Mouse (Mus musculus) fat pad, adult 2 months (tissue): Measurements from ENCODE around the gene Clcf1.

ENCODE experiments used
- DNase-seq: peaks from one replicate; pipeline ENCODE4 v3.0.0-alpha.2; 2011; ENCODE audit warnings: low read depth, low spot score; ENCODE audit errors: extremely low read depth

Clcf1 gene

DNA sequence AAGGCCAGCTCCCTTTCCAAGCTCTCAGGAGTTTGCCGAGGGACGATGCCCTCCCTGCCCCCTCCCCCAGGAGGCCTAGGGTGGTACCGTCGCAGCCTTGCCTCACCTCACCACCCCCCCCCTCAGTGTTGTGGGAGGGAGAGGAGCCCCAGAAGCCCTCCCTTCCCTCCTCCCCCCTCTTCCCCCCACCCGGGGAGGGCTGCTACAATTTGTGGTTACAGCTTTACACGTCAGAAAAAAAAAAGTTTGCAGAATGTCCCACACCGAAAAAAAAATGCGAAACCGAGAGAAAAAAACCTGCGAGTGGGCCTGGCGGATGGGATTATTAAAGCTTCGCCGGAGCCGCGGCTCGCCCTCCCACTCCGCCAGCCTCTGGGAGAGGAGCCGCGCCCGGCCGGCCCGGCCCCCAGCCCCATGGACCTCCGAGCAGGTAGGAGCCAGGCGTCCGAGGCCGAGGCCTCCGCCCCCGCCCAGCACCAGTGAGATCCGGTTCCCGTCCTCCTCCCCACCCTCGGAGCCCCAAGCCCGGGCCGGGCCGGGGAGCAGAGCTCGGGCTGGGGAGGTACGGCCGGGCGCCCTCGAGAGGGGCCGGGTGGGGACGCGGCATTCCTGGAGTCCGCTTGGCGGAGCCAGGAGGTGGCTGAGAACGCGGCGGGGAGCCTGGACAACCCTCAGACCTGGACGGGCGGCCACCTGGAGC is at the start of gene Clcf1, which contains the start of gene AC109138.7:
TSS of gene Clcf1 (plus strand) at position 168 of the 700 bp plus-strand sequence.
TSS of gene AC109138.7 (plus strand) at position 287 of the 700 bp plus-strand sequence.
- no peak for DNase-seq

DNA sequence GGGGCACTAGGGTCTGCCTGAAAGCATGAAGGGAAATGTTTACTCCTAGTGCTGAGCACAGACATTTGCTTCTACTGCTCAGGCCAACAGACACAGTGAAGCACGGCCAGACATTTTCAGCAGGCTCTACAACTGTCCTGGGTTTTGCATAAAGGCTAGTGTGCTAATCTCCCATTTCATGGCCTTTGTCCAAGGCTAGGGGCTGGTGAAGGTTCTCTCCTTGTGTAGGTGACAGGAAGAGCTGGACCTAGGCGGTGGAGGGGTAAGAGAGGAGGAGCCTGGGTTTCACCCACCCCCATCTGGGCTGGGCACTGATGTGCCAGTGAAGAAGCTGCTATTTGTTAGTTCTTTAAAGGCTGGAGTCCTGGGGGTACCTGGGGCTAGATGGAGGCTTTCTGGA is 49.3 kb upstream of the Clcf1 start:
- DNase-seq, result no peak

DNA sequence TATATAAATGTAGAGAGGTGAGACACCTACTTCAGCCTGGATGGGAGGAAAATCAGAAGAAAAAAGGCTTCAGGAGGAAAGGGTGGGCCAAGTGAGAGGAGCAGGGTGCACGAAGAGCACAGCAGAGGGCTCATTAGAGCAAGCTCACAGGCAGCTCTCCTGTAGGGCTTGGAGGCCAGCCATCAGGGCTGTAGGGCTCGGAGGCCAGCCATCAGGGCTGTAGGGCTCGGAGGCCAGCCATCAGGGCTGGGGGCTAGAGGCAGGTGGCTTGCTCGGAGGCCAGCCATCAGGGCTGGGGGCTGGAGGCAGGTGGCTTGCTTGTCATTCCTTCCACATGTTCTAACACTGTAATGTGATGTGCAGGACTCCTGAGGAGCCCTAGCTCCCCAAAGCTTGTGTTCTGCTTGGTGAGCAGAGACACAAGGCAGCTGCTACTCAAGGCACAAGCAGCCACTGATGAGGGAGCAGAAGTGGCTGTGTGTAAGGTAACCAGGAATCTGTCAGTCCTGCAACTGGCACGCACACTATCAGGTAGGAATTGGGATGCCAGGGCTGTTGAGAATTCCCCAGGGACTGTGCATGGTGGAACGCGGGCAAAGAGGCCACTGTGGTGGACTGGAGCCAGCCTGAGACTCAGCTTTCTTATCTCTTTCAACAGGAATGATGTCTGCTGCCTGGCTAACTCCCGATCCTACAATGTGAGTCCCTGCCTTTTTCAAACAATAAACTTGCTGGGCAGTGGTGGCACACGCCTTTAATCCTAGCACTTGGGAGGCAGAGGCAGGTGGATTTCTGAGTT is 47.2 kb upstream of the Clcf1 start:
- DNase-seq, result no peak

DNA sequence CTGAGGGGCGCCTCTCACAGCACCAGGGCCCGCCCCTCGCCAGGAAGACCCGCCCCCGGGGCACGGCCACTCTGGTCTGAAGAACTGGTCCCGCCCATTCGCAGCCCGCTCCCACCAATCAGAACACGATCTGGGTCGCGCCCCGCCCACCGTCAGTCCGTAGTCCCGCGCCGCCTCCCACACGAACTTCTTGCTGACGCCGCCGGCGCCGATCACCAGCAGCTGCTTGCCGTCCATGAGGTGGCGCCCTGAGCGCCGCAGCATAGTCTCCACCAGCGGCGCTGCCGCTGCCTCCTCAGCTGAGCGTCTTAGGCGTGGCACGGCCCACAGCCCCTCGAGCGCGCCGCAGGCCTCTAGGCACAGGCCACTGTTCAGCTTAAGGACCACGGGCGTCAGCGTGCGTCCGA is 44.7 kb upstream of the Clcf1 start:
- DNase-seq, result no peak

DNA sequence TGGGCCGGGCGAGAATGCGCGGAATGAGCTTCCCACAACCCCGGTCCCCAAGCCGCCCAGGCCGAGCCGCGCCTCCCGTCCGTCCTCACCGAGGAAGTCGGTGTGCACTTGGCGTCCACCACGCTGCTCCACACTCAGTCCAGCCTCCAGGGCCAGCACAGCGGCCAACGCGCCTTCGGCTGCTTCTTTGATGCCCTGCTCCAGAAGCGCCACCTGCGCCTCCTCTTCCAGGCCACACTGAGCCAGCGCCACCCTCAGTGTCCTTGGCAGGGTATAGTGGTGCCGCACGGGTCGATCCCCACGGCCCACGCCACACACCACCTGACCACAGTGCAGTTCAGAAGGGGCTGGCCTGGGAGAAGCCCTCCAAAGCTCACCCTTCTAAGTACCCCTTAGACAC is 44.2 kb upstream of the Clcf1 start:
- DNase-seq, result no peak

DNA sequence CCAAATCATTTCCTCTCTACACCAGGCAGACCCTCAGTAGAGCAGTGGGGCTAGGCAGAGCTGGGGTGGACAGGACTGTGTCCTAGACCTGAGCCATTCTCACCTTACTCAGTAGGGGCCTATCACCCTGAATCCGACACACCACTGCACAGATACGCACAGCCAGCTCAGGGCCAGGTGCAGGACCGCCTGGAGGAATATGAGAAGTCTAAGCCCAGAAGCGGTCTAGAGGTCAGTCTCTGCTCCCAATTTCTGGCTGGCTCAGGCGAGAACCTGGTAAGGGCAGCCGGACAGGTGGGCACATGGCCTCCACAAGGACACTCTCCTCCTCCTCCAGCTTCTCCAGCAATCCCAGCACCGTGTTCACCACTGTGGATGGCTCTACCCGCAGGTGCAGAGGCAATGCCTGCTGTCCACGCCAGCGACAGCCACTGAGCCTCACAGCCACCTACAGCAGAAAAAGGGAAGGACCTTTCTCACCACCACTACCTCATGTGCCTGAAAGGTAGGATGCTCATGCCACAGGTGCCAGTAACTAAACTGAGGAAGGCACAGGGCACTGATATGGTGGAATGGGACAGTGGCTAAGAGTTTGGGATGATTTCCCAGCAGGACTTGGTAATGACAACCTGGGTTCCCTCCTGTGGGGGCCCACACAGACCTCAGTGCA is 43.2 kb upstream of the Clcf1 start:
- DNase-seq, result no peak

DNA sequence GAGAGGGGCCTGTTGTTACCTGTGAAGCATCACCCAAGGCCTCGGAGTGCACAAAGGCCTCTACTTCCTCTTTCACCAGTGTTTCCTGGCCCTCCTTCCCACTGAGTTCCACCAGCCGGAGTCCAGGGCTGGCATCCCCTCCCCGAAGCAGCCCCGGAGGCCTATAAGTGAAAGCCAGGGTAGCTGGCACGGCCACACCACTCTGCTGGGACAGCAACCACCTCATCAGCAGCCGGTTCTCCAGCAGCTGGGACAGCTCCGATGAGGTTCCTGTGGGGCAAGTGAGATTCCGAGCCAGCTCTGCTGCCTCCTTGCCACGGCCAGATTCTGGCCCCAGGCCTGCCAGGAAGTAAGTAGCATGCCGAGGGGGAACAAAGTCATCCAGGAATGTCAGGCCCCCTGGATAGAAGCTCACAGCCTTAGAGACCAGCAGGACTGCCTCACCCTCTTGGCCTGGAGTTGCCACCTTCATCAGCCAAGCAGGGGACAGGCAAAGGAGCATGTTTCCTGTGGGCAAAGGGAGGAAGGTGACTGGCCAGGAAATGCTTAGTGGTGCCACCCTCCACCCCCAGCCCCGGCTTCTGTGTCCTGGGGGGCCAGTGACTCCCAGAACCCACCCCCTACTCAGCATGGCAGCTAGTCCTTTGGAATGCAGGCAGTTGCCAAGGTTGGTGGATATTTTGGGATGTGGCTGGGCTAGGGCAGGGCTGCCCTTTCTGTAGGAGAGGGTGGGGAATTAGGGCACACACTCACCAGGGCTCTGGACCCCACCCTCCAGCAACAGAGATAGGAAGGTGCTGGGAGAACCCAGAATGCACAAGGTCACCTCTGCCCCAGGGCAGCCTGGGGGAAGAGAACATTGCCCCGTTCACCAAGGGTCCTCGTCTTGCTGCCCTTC is 42.4 kb upstream of the Clcf1 start:
- DNase-seq, result no peak

DNA sequence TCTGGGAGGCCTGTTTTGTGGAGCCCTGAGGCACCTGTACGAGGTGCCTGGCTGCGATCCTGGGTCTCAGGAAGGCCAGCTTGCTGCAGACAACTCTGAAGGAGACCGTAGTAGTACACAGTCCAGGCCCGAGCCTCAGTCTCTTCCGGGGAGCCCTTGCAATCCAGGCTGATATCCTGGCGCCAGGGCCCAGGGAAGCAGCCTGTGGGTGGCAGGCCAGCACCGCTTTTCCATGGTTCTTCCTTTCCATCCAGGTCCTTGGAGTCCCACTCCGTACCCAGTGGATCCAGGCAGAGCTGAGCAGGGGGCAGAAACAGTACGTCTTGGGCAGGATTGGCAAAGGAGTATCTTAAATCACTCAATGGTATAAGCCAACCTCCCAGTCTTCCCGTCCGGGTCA is 41.1 kb upstream of the Clcf1 start:
- no peak for DNase-seq

DNA sequence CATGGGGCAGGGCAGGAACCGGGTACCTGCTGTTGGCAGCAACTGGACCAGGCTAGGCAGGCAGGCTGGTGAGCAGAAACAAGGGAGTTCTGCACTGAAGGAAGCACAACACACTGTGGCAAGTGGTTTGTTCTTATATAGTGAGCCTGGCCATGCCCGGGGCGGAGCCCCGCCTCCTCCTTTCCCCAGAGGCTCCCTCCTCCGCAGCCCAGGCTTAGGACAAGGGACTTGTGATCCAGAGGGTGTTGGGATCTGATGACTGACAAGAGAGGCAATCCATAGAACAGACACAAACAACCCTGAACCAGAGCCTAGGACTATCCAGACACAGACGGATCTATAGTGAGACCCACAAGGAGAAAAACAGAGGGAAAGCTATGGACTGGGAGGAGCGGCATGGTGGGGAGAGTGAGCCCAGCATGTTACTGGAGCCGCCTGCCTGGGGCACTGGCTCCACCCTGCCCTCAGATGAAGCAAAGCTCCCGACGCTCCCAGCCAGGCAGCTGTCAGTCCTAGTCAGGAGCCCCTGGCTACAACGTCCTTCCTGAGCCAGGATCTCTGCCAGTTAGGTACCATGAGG is 38.6 kb upstream of the Clcf1 start, which contains the start of gene Carns1:
TSS of gene Carns1 (minus strand) at position 112 of the 580 bp plus-strand sequence.
- no peak for DNase-seq

DNA sequence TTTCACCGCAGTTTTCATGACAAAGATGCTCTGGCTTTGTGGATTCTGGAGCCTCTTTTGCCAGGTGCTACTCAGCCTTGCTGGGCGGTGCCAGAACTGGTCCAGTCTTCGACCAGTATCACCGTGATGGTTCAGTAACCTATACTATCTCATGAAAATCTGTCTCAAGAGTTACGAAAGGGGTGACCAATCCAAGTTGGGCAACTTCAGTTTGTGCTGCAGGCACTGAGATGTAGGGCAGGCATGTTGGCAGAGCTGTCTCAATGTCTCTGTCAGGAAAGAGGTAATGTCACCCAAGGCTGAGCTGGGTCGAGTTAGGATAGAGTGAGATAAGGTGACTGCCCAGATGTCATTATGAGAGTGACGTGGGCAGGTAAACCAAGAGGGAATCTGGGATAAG is 33.6 kb upstream of the Clcf1 start:
- no peak for DNase-seq

DNA sequence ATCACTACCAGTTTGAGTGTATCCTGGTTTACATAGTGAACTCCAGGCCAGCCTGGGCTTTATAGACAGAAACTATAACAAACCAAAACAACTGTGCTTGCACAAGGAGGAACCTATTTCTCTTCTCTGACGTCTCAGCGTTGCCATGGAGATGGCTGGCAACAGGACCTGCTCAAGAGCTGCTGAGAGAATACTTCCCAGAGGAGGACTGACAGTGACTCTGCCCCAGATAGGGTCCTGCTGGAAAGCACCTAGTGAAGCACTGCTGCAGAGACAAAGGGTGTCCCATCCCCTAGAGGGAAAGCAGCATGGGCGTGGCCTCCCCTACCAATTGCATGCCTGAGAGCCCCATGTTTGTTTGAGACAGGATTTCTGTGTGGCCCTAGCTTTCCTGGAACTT is 32.1 kb upstream of the Clcf1 start:
- no peak for DNase-seq

DNA sequence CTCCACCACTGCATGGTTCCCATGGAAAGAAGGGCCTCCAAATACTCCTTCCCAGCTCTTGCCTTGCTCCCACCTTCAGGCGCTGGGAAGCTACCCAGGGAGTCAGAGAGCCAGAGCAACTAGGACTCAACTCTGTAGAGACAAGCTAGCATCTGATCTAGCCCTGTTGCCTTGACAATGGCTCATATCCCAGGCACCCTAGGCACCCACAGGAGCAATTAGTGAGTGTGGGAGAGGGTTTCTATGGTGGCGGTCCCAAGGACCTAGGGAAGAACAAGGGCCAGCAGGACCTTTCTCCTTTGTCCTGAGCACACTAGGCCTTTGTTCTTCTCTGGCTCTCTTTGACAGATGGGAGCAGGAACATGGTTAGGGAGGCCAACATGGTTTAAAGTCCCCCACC is 30.3 kb upstream of the Clcf1 start:
- no peak for DNase-seq

DNA sequence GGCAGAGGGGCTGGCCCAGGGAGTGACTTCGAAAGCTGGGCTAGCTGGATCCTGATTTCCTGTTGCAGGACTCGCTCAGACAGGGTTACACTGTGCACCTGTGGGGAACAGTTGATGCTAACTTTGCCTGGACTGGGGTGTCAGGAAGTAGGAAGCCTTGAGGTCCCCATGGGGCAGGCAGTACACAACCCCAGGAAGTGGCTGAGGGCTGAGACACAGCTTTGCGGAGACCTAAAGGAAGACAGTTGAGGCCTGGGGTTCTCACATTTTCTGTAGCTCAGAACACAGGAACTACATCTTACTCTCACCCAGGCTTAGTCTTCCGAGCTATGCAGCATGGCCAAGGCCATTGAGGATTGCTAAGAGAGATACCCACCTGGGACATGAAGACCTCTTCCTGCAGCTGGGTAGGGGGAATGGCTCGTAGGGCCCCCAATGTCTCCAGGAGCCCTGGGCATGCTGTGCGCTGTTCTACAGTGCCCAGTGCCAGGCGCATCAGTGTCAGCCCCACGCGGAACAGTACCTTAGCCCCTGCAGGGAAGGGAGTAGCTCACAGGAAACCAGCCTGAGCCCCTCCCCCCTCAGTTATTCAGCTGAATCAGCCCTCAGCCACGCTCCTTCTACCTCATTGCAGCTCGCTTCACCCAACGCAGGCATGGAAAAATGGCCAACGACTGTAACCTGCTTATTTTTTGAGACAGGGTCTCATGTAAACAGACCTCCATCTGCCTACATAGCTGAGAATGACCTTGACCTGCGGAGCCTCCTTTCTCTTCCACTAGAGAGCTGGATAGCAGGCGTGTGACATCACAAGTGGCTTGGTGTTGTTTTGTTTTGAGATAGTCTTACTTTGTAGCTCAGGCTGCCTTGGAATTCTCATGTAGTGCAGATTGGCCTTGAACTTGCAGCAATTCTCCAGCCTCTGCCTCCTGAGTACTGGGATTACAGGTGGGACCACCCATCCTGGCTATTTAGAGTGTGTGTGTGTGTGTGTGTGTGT is 28.8 kb upstream of the Clcf1 start:
- no peak for DNase-seq

DNA sequence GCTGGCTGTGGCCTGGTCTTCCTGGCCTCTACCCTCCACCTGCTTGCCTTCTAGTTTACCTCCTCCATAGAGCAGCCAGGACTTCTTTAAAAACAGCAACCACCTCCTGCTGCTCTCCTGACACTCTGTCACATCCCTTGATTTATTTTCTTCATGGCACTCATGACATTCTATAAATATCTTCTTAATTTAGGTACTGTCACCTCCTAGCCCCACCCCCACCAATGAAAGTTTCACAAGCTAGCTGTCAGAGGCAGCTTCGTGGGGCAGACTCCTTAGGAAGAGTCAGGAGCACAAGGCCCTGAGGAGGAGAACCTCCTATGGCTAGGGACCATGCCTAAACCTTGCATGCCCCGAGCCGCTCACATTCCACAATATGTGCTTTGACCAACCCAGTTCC is 26.7 kb upstream of the Clcf1 start:
- no peak for DNase-seq

DNA sequence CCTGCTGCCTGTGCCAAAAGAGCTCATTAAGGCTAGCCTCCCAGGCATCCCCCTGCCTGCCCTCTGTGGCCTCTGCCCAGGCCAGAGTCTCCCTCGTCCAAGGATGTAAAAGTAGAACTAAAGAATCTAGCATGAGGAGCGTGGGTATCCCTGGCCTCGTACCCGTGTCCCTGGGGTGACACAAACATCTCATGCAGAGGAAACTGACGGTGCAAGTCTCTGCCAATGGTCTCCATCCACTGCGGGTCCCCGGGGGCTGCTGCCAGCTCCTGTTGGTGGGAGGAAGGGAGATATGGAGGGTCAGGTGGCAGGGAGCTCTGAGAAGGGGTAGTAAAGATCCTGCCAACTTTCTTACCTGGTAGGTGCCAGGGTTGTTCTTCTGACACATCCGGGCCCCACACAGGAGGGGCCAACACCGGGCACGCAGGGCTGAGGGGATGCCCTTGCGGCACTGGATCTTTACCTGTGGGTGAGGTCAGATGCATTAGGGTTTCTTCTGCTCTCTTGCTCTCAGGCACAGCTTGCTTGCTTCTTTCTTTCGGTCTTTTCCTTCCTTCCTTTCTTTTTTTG is 24.9 kb upstream of the Clcf1 start:
- no peak for DNase-seq

DNA sequence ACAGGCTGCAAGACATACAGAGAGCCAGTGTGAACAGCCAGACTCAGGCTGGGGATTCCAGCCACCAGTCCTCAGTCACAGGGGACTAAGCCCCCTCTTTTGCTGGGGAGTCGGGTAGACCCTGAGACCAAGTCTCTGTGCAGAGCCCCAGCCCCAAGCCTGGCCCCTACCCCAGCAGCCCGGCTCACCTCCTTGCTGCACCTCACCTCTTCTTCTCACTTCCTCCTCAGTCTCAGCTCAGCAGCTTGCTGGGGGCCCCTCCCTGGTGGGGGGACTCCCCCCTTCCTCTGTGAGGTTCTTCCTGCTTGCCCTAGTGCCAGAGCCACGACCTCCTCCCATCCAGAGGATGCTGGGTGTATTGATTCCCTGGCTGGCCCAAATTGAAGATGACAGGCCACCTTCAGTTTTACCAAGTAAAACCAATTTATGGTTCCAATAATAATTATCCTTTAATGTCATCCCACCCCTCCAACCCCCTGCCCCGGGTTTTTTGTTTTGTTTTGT is 23.2 kb upstream of the Clcf1 start, which contains the start of gene Tbc1d10c:
TSS of gene Tbc1d10c (minus strand) at position 454 of the 504 bp plus-strand sequence.
- no peak for DNase-seq

DNA sequence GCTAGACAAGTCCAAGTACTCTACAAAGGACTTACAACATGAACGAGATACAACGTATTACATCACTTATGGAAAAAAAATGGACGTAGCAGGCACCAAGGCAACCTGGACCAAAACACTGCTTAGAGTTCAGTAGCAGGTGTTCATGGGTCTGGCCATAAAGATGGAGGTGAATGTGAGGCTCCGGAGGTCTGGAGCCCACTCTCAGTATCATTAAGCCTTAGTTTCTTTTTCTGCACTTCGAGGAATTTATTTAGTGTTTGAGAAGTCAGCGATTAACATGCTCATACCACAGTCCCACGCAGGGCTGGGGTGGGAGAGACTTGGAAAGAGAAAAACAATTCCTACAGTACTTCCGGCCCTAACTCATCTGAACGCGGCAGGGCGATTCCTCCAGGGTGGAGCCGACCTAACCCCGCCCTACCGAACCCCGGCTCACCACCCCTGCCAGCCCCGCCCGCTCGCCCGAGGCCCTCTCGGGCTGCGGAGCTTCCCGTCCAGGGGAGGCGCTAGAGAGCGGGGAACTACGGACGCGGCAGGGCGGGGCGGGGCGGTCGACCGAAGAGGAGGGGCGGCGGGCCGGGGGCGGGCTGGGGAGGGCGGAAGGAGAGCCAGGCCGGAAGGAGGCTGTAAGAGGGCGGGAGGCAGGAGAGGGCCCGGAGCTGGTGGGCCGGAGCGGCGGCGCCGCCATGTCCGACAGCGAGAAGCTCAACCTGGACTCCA is 22.3 kb upstream of the Clcf1 start, which contains the start of gene Ppp1ca:
TSS of gene Ppp1ca (plus strand) at position 538 of the 723 bp plus-strand sequence.
- peak; percentile 59 for DNase-seq
